Mouse (Mus musculus) heart, embryonic 16.5 days (tissue): ENCODE measurements at regions not wholly inside any gene's neighbourhood (a gene's known extent, or its start where the extent isn't known, plus 50 kb on each side); places are given as distances from the start of the nearest gene placed in this dataset.
A peak's percentile ranks its signal among the peaks of the same experiment; 100 is the strongest.

ENCODE experiments used
- ATAC-seq: fragments of 200-750 bp; cut with Nextera tagmentation; replicated peaks from 2 replicates; pipeline ENCODE4 v1.8.0; 2017; ENCODE audit warnings: moderate number of reproducible peaks; ENCODE audit not compliant: insufficient read depth, low FRiP score; ENCODE audit errors: extremely low read depth
- H3K27ac ChIP-seq: fragments of 300-500 bp; sonication (generic); 2 replicates; pipeline ENCODE4 v1.5.1; 2014; ENCODE audit warnings: mild to moderate bottlenecking, low read length, control low read depth, moderate library complexity
- H3K27me3 ChIP-seq: fragments of 300-500 bp; sonication (generic); 2 replicates; pipeline ENCODE4 v1.6.1; 2014; ENCODE audit warnings: low read length, mixed read lengths; ENCODE audit not compliant: control insufficient read depth, insufficient read depth
- H3K36me3 ChIP-seq: fragments of 300-500 bp; sonication (generic); 2 replicates; pipeline ENCODE4 v1.6.1; 2014; ENCODE audit not compliant: control insufficient read depth, insufficient read depth
- H3K4me1 ChIP-seq: fragments of 300-500 bp; sonication (generic); 2 replicates; pipeline ENCODE4 v1.6.1; 2014; ENCODE audit warnings: low read length, mixed read lengths; ENCODE audit not compliant: control insufficient read depth, insufficient read depth
- H3K4me2 ChIP-seq: fragments of 300-500 bp; sonication (generic); 2 replicates; pipeline ENCODE4 v1.6.1; 2014; ENCODE audit warnings: low read depth, mild to moderate bottlenecking, control low read depth, low read length
- H3K4me3 ChIP-seq: fragments of 300-500 bp; sonication (generic); 2 replicates; pipeline ENCODE4 v1.5.1; 2014; ENCODE audit warnings: mild to moderate bottlenecking, control low read depth, low read length
- H3K9ac ChIP-seq: fragments of 300-500 bp; sonication (generic); 2 replicates; pipeline ENCODE4 v1.6.1; 2014; ENCODE audit warnings: low read length, control low read depth
- H3K9me3 ChIP-seq: fragments of 300-500 bp; sonication (generic); replicated peaks from 2 replicates; pipeline ENCODE4 v1.6.1; 2016; ENCODE audit warnings: low read length; ENCODE audit not compliant: control insufficient read depth
- WGBS: fragments of 180-500 bp; shearing (Covaris S2); extraction: QIAGEN DNeasy Blood & Tissue Kit; methylation state at CpG from one replicate; pipeline ENCODE4 v1.1.7; 2014; 5-methylcytosine and 5-hydroxymethylcytosine counted together

GRCm38 (mm10) chr3:130936336-130936735 is 173.9 kb upstream of the Lef1 start:
- no peaks in the 10 kb centered on the region for H3K27me3 ChIP-seq
- H3K9ac ChIP-seq, result no peak overlapping the region
- peak overlapping the region; percentile 56 for H3K27ac ChIP-seq
- peak; percentile 67 for ATAC-seq
- H3K9me3 ChIP-seq, result no peaks in the 10 kb centered on the region
- peaks cover 5% of the 10 kb centered on the region for H3K4me1 ChIP-seq
- whole genome bisulfite sequencing, result 31% methylated on average over 7 of the region's 7 CpGs
- H3K4me2 ChIP-seq, result peak overlapping the region; percentile 30
- no peak overlapping the region for H3K4me3 ChIP-seq
- no peaks in the 10 kb centered on the region for H3K36me3 ChIP-seq

- Histone ChIP-seq H3K9ac (no peak overlapping the region), H3K4me1 (peaks cover 5% of the 10 kb centered on the region), H3K27ac (peak overlapping the region; percentile 56), H3K4me2 (peak overlapping the region; percentile 30), H3K27me3 (no peaks in the 10 kb centered on the region), H3K4me3 (no peak overlapping the region), H3K9me3 (no peaks in the 10 kb centered on the region), H3K36me3 (no peaks in the 10 kb centered on the region)
- no peak for ATAC-seq
- WGBS, result 45% methylated on average over 11 of the region's 11 CpGs
Measured at GRCm38 (mm10) chr3:130935926-130936315, 174.3 kb upstream of the Lef1 start.

GRCm38 (mm10) chr3:130935302-130935925 is 174.9 kb upstream of the Lef1 start:
- no peaks in the 10 kb centered on the region for H3K36me3 ChIP-seq
- no peaks in the 10 kb centered on the region for H3K9me3 ChIP-seq
- no peaks in the 10 kb centered on the region for H3K27me3 ChIP-seq
- H3K4me2 ChIP-seq, result peak overlapping the region; percentile 30
- WGBS, result 45% methylated on average over 8 of the region's 8 CpGs
- H3K9ac ChIP-seq, result peak overlapping the region; percentile 3; the same call in 1 of the 2 replicates
- ATAC-seq, result no peak
- H3K27ac ChIP-seq, result peak overlapping the region; percentile 56
- H3K4me1 ChIP-seq, result peaks cover 5% of the 10 kb centered on the region
- no peak overlapping the region for H3K4me3 ChIP-seq

GRCm38 (mm10) chr3:130932723-130933122 is 177.5 kb upstream of the Lef1 start:
- no peak overlapping the region for H3K4me2 ChIP-seq
- H3K4me3 ChIP-seq, result no peak overlapping the region
- no peak for ATAC-seq
- H3K27ac ChIP-seq, result no peak overlapping the region
- H3K9ac ChIP-seq, result no peak overlapping the region
- 64% methylated on average over 6 of the region's 6 CpGs for WGBS
- H3K27me3 ChIP-seq, result no peaks in the 10 kb centered on the region
- H3K9me3 ChIP-seq, result no peaks in the 10 kb centered on the region
- H3K36me3 ChIP-seq, result no peaks in the 10 kb centered on the region
- H3K4me1 ChIP-seq, result peaks cover 9% of the 10 kb centered on the region

- peaks cover 9% of the 10 kb centered on the region for H3K4me1 ChIP-seq
- no peaks in the 10 kb centered on the region for H3K27me3 ChIP-seq
- no peak for ATAC-seq
- H3K9me3 ChIP-seq, result no peaks in the 10 kb centered on the region
- no peak overlapping the region for H3K4me3 ChIP-seq
- WGBS, result 86% methylated on average over 5 of the region's 5 CpGs
- no peak overlapping the region for H3K4me2 ChIP-seq
- H3K36me3 ChIP-seq, result no peaks in the 10 kb centered on the region
- no peak overlapping the region for H3K9ac ChIP-seq
- no peak overlapping the region for H3K27ac ChIP-seq
Measured at GRCm38 (mm10) chr3:130932226-130932625, 178.0 kb upstream of the Lef1 start.

GRCm38 (mm10) chr3:130925000-130925399 is 185.3 kb upstream of the Lef1 start:
- H3K9me3 ChIP-seq, result no peaks in the 10 kb centered on the region
- no peak for ATAC-seq
- H3K9ac ChIP-seq, result no peak overlapping the region
- 0 out of 2 replicates have a peak, but pooled peaks cover 5% of the 10 kb centered on the region for H3K4me1 ChIP-seq
- no peak overlapping the region for H3K4me3 ChIP-seq
- H3K27ac ChIP-seq, result no peak overlapping the region
- H3K4me2 ChIP-seq, result no peak overlapping the region
- 55% methylated on average over 5 of the region's 5 CpGs for whole genome bisulfite sequencing
- H3K36me3 ChIP-seq, result no peaks in the 10 kb centered on the region
- no peaks in the 10 kb centered on the region for H3K27me3 ChIP-seq

GRCm38 (mm10) chr3:130923615-130923958 is 186.7 kb upstream of the Lef1 start:
- no peaks in the 10 kb centered on the region for H3K36me3 ChIP-seq
- H3K27me3 ChIP-seq, result no peaks in the 10 kb centered on the region
- H3K9me3 ChIP-seq, result no peaks in the 10 kb centered on the region
- H3K9ac ChIP-seq, result no peak overlapping the region
- no peak for ATAC-seq
- no peak overlapping the region for H3K27ac ChIP-seq
- peak overlapping the region; percentile 51 for H3K4me2 ChIP-seq
- 33% methylated on average over 8 of the region's 8 CpGs for WGBS
- H3K4me1 ChIP-seq, result 0 out of 2 replicates have a peak, but pooled peaks cover 4% of the 10 kb centered on the region
- H3K4me3 ChIP-seq, result peak overlapping the region; percentile 29

GRCm38 (mm10) chr3:130922812-130923614 is 187.3 kb upstream of the Lef1 start:
- WGBS, result 30% methylated on average over 23 of the region's 23 CpGs
- ATAC-seq, result no peak
- Histone ChIP-seq H3K9ac (0 out of 2 replicates have a peak overlapping the region, but pooled peaks have one; percentile 12), H3K27ac (no peak overlapping the region), H3K36me3 (no peaks in the 10 kb centered on the region), H3K4me1 (0 out of 2 replicates have a peak, but pooled peaks cover 2% of the 10 kb centered on the region), H3K4me2 (peak overlapping the region; percentile 51), H3K4me3 (peak overlapping the region; percentile 29), H3K27me3 (no peaks in the 10 kb centered on the region), H3K9me3 (no peaks in the 10 kb centered on the region)

- ATAC-seq, result no peak
- Histone ChIP-seq H3K36me3 (no peaks in the 10 kb centered on the region), H3K9ac (no peak overlapping the region), H3K9me3 (no peaks in the 10 kb centered on the region), H3K4me3 (no peak overlapping the region), H3K4me1 (0 out of 2 replicates have a peak, but pooled peaks cover 2% of the 10 kb centered on the region), H3K27ac (no peak overlapping the region), H3K27me3 (no peaks in the 10 kb centered on the region), H3K4me2 (no peak overlapping the region)
- WGBS, result 86% methylated on average over 9 of the region's 9 CpGs
Measured at GRCm38 (mm10) chr3:130921621-130922245, 188.5 kb upstream of the Lef1 start.
